Mouse (Mus musculus): Measurements from ENCODE around the gene Fuca1. TPM values are rescaled to one million over a fixed set of nuclear protein-coding genes. Genes with fewer than 3 reads are reported as not detected.
A peak's percentile ranks its signal among the peaks of the same experiment; 100 is the strongest.
"Not testable (repeated sequence)": the region's sequence is repeated elsewhere in the genome, so short reads cannot be mapped to it uniquely, and the experiment has no call there.

Fuca1 gene
- polyA plus RNA-seq, 1 experiment = 19.9 TPM

DNA sequence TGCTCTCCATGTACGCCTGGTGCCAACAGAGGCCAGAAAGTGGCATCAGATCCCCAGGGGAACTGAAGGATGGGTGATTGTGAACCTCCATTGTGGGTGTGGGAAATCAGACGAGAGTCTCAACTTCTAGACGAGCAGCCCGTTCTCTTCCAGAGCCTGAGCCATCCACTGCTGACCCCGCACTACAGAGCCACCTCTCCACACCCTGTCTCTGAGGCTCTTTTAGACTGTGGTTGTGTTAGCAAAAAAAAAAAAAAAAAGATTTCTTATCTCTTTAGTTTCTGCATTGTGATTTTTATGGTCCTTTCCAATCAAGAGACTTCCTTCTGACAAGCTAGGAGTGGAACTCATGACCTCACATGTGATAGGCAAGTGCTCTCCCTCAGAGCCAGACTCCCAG lies 8.9 kb downstream of the Fuca1 start:
- H3K36me3 ChIP-seq (replicated peaks; ENCODE audit: low read length) = peaks cover 97% of the 10 kb centered on the region
- TF ChIP-seq GATA1 (IDR thresholded peaks at IDR 0.05; ENCODE audit: borderline replicate concordance, low read length) (no peak), FLI1 (IDR thresholded peaks at IDR 0.05; ENCODE audit: low read length) (no peak)
- H3K4me3 ChIP-seq (replicated peaks) = no peak overlapping the region
- H3K4me1 ChIP-seq = peaks cover 7% of the 10 kb centered on the region
- no peaks in the 10 kb centered on the region for H3K27me3 ChIP-seq (replicated peaks)
- no peaks in the 10 kb centered on the region for H3K9me3 ChIP-seq

DNA sequence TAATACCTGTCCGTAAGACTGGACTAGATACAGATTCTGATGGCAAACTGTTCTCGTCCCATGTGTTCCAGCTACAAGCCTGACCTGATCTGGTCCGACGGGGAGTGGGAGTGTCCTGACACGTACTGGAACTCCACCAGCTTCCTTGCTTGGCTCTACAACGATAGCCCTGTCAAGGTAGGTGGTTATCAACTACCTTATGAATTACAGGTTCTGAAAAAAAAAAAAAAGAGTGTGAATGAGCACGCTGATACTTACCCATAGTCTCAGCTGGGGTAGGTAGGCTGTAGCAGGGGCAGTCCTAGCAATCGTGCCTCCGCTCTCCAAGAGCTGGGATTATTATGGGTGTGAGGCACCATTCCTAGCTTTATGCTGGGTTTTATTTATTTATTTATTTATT lies 9.3 kb downstream of the Fuca1 start:
- H3K4me3 ChIP-seq (replicated peaks) = no peak overlapping the region
- no peaks in the 10 kb centered on the region for H3K9me3 ChIP-seq
- H3K27me3 ChIP-seq (replicated peaks) = no peaks in the 10 kb centered on the region
- TF ChIP-seq GATA1 (IDR thresholded peaks at IDR 0.05; ENCODE audit: borderline replicate concordance, low read length) (no peak), FLI1 (IDR thresholded peaks at IDR 0.05; ENCODE audit: low read length) (no peak)
- peaks cover 97% of the 10 kb centered on the region for H3K36me3 ChIP-seq (replicated peaks; ENCODE audit: low read length)
- H3K4me1 ChIP-seq = peaks cover 8% of the 10 kb centered on the region

DNA sequence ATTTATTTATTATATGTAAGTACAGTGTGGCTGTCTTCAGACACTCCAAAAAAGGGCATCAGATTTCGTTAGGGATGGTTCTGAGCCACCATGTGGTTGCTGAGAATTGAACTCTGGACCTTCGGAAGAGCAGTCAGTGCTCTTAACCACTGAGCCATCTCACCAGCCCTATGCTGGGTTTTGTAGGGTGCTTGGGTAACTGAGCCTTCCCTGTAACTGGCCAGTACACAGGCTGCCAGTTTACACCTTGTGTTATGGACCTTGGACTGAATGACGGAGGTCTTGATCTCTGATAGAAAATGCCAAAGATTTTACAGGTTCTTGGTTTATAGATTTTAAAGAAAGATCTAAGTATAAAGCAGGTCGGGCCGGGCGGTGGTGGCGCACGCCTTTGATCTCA lies 9.7 kb downstream of the Fuca1 start:
- Histone ChIP-seq H3K4me3 (replicated peaks) (no peak overlapping the region), H3K27me3 (replicated peaks) (no peaks in the 10 kb centered on the region), H3K36me3 (replicated peaks; ENCODE audit: low read length) (peaks cover 97% of the 10 kb centered on the region), H3K4me1 (peaks cover 13% of the 10 kb centered on the region), H3K9me3 (no peaks in the 10 kb centered on the region)
- no peak for TF ChIP-seq GATA1 (IDR thresholded peaks at IDR 0.05; ENCODE audit: borderline replicate concordance, low read length)
- no peak for TF ChIP-seq FLI1 (IDR thresholded peaks at IDR 0.05; ENCODE audit: low read length)

DNA sequence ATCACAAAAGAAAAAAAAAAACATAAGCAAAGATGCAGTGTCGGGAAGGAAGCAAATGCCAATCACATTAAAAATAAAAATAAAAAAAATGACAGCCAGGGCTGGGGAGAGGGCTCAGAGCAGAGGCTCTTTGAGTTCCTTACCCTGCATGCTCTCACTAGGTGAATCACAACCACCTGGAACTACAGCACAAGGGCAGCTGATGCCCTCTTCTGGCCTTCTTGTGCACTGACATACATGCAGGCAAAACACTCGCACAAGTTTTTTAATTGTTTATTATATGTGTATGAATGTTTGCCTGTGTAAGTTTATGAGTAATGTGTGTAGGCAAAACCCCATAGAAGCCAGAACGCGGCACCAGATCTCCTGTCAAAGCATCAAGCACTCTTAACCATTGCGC lies 11.3 kb downstream of the Fuca1 start:
- TF ChIP-seq GATA1 (IDR thresholded peaks at IDR 0.05; ENCODE audit: borderline replicate concordance, low read length) = no peak
- no peak for TF ChIP-seq FLI1 (IDR thresholded peaks at IDR 0.05; ENCODE audit: low read length)

DNA sequence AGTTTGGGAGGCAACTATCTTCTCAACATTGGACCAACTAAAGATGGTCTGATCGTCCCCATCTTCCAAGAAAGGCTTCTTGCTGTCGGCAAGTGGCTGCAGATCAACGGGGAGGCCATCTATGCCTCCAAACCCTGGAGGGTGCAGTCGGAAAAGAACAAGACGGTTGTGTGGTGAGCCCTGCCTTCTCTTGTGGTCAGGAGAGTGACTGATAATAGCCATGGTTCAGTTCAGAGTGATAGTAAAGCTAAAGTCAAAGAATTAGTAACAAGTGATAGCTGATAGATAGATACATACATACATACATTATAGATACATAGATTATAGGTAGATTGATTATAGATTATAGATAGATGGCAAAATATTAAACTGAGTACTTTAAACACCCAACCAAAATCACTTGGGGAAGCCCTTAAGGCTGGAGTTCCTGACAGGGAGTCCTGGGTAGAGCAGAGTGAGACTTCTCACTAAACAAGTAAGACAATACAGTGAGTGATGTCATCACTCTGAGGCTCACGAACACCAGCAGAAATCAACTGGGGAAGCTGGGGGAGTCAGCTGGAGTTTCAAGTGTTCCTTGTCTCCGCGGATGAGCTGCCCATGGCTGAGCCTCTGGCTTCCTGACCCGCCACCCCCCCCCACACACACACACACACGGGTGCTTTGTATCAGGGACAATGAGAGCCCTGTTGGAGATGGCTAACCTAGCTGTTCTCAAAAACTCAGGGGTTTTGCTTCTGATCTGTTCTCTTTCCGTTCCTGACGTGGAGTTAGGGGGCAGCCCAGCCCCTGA lies 14.4 kb downstream of the Fuca1 start:
- peaks cover 97% of the 10 kb centered on the region for H3K36me3 ChIP-seq (replicated peaks; ENCODE audit: low read length)
- no peaks in the 10 kb centered on the region for H3K27me3 ChIP-seq (replicated peaks)
- no peaks in the 10 kb centered on the region for H3K9me3 ChIP-seq
- no peak overlapping the region for H3K4me3 ChIP-seq (replicated peaks)
- TF ChIP-seq GATA1 (IDR thresholded peaks at IDR 0.05; ENCODE audit: borderline replicate concordance, low read length) (no peak), FLI1 (IDR thresholded peaks at IDR 0.05; ENCODE audit: low read length) (no peak)
- peaks cover 31% of the 10 kb centered on the region for H3K4me1 ChIP-seq

More for the DNA sequence above, 11.3 kb downstream of the Fuca1 start:
- Histone ChIP-seq H3K4me3 (replicated peaks) (no peak overlapping the region), H3K36me3 (replicated peaks; ENCODE audit: low read length) (peaks cover 96% of the 10 kb centered on the region), H3K4me1 (peaks cover 24% of the 10 kb centered on the region), H3K9me3 (no peaks in the 10 kb centered on the region), H3K27me3 (replicated peaks) (no peaks in the 10 kb centered on the region)

DNA sequence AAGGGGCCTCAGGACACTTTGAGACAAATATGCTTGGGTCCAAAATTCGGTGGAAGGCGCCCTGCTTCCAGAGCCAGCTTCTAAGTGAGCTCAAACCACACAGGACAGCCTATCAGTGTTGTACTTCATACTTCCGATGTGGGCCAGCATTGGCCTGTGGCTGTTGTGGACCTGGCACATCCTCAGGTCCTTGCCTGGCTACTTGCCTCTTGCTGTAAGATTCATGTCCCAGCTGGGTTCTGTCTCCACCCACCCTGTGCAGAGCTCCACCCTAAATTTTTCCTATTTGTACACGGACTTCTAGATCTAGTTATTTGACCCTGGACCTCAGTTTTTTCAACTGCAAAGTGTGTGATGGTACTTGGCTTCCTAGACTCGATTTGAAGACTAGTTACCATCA lies 15.0 kb downstream of the Fuca1 start:
- peaks cover 95% of the 10 kb centered on the region for H3K36me3 ChIP-seq (replicated peaks; ENCODE audit: low read length)
- no peak for TF ChIP-seq GATA1 (IDR thresholded peaks at IDR 0.05; ENCODE audit: borderline replicate concordance, low read length)
- H3K9me3 ChIP-seq = no peaks in the 10 kb centered on the region
- H3K4me3 ChIP-seq (replicated peaks) = no peak overlapping the region
- peaks cover 31% of the 10 kb centered on the region for H3K4me1 ChIP-seq
- H3K27me3 ChIP-seq (replicated peaks) = no peaks in the 10 kb centered on the region

DNA sequence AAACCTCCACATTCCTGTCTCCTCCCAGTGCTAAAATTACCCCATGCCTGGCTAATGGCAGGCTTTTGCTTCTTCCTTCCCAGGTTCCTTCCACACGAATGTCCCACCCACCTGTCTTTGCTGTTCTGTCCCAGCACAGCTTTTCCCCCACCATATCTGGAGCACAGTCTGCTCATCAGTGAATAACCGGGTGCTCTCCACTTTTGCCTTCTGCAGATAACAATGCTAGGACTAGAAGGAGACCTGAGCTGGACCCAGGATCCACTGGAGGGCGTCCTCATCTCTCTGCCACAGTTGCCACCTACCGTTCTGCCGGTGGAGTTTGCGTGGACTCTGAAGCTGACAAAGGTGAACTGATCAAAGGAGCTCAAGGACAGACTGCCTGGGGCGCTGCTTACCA lies 18.3 kb downstream of the Fuca1 start:
- TF ChIP-seq GATA1 (IDR thresholded peaks at IDR 0.05; ENCODE audit: borderline replicate concordance, low read length) (no peak), FLI1 (IDR thresholded peaks at IDR 0.05; ENCODE audit: low read length) (no peak)
- no peaks in the 10 kb centered on the region for H3K9me3 ChIP-seq
- peaks cover 55% of the 10 kb centered on the region for H3K4me1 ChIP-seq
- peaks cover 79% of the 10 kb centered on the region for H3K36me3 ChIP-seq (replicated peaks; ENCODE audit: low read length)
- no peaks in the 10 kb centered on the region for H3K27me3 ChIP-seq (replicated peaks)
- no peak overlapping the region for H3K4me3 ChIP-seq (replicated peaks)

DNA sequence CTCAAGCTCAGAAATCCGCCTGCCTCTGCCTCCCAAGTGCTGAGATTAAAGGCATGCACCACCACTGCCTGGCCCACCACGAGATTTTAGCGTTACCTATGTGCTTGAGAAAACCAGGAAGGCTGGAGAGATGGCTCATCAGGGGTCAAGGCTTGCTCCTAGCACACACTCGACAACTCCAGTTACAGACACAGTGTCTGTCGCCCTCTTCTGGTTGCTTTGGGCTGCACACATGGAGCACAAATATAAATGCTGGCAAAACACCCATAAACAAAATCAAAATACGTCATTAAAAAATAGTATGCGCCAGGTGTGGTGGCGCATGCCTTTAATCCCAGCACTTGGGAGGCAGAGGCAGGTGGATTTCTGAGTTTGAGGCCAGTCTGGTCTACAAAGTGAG lies 20.5 kb downstream of the Fuca1 start:
- H3K27me3 ChIP-seq (replicated peaks); H3K9me3 ChIP-seq; H3K4me3 ChIP-seq (replicated peaks): not testable (repeated sequence)
- Histone ChIP-seq H3K4me1 (peaks cover 45% of the 10 kb centered on the region), H3K36me3 (replicated peaks; ENCODE audit: low read length) (peaks cover 61% of the 10 kb centered on the region)

DNA sequence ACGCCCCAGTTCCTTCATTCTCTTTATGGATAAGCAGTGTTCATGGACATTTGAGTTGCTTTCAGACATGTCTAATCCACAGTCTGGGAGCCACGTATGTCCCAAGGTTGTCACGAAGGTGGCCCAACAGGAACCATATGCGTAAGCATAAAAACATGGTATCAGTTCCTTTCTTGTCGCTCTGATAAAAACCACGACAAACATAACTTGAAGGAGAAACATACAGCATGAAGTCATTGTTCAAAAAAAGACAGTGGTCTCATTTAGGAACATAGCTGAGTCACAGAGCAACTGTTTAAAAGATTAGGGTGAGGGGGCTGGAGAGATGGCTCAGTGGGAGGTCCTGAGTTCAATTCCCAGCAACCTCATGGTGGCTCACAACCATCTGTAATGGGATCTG lies 21.7 kb downstream of the Fuca1 start:
- TF ChIP-seq GATA1 (IDR thresholded peaks at IDR 0.05; ENCODE audit: borderline replicate concordance, low read length) = no peak
- no peak for TF ChIP-seq FLI1 (IDR thresholded peaks at IDR 0.05; ENCODE audit: low read length)
- H3K4me3 ChIP-seq (replicated peaks) = no peak overlapping the region
- peaks cover 48% of the 10 kb centered on the region for H3K4me1 ChIP-seq
- no peaks in the 10 kb centered on the region for H3K9me3 ChIP-seq
- H3K27me3 ChIP-seq (replicated peaks) = no peaks in the 10 kb centered on the region
- H3K36me3 ChIP-seq (replicated peaks; ENCODE audit: low read length) = peaks cover 51% of the 10 kb centered on the region

DNA sequence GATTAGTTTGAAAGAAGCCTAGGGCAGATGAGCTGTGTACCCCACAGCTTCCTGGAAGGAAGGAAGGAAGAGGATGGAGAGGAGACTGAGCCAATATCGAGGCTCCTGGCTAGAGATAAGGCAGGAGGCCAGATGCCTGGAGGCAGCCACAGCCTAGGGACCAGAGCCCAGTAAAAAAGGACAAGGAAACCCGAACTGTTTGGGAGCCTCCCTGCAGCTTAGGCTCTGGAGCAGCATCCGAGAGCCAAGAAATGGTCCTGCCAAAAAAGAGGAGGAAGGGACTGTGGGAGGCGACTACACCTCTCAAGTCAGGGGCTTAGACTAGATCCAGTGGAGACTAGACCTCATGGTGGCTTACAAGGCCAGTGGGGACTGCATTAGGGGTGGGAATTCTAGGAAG lies 22.9 kb downstream of the Fuca1 start:
- Histone ChIP-seq H3K9me3 (no peaks in the 10 kb centered on the region), H3K4me1 (peaks cover 58% of the 10 kb centered on the region), H3K27me3 (replicated peaks) (no peaks in the 10 kb centered on the region), H3K4me3 (replicated peaks) (no peak overlapping the region), H3K36me3 (replicated peaks; ENCODE audit: low read length) (peaks cover 44% of the 10 kb centered on the region)
- TF ChIP-seq FLI1 (IDR thresholded peaks at IDR 0.05; ENCODE audit: low read length) (no peak), GATA1 (IDR thresholded peaks at IDR 0.05; ENCODE audit: borderline replicate concordance, low read length) (no peak)

DNA sequence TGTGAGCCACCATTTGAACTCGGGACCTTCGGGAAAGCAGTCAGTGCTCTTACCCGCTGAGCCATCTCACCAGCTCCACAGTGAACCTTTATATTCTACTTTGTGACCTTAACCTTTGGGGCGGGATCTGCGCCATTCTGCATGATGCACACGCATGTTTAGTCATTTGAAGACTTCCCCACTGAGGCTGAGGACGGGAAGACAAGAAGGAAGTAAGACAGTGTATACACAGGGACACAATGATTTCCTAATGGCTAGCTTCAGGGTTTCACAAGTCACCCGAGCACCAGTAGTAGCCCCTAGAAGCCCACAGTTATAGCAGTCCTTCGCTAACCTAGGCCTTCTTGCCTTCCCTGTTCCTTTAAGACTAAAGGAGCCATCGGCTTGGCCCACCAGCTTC lies 25.2 kb downstream of the Fuca1 start:
- H3K4me3 ChIP-seq (replicated peaks) = peak overlapping the region; percentile 94
- H3K9me3 ChIP-seq = no peaks in the 10 kb centered on the region
- peaks cover 72% of the 10 kb centered on the region for H3K4me1 ChIP-seq
- no peak for TF ChIP-seq GATA1 (IDR thresholded peaks at IDR 0.05; ENCODE audit: borderline replicate concordance, low read length)
- TF ChIP-seq FLI1 (IDR thresholded peaks at IDR 0.05; ENCODE audit: low read length) = no peak
- no peaks in the 10 kb centered on the region for H3K27me3 ChIP-seq (replicated peaks)
- H3K36me3 ChIP-seq (replicated peaks; ENCODE audit: low read length) = peaks cover 42% of the 10 kb centered on the region

All from megakaryocyte, embryonic 14.5 days (primary cell).